Mouse (Mus musculus) liver, adult 2 months (tissue): Measurements from ENCODE around the gene Ttc38. TPM values are rescaled to one million over a fixed set of nuclear protein-coding genes. Genes with fewer than 3 reads are reported as not detected.
A peak's percentile ranks its signal among the peaks of the same experiment; 100 is the strongest.

Experiments
- DNase-seq: peaks from one replicate; pipeline ENCODE4 v3.0.0-alpha.2; 2011; ENCODE audit warnings: low read depth, low spot score; ENCODE audit errors: extremely low read depth
- H3K27ac ChIP-seq: fragments of 200-500 bp; replicated peaks from 2 replicates; pipeline ENCODE4 v1.5.1; 2012; ENCODE audit warnings: low read depth, mild to moderate bottlenecking, control low read depth, inconsistent platforms, low read length; ENCODE audit not compliant: insufficient read depth
- H3K27me3 ChIP-seq: fragments of 200-500 bp; 2 replicates; pipeline ENCODE4 v1.6.1; 2012; ENCODE audit warnings: mild to moderate bottlenecking, moderate library complexity, low read length, inconsistent platforms; ENCODE audit not compliant: control insufficient read depth, insufficient read depth
- H3K36me3 ChIP-seq: fragments of 200-500 bp; 2 replicates; pipeline ENCODE4 v1.6.1; 2012; ENCODE audit warnings: low read length, inconsistent platforms; ENCODE audit not compliant: control insufficient read depth, insufficient read depth
- H3K4me1 ChIP-seq: fragments of 200-500 bp; 2 replicates; pipeline ENCODE4 v1.6.1; 2011; ENCODE audit warnings: low read length; ENCODE audit not compliant: control insufficient read depth, insufficient read depth
- H3K4me3 ChIP-seq: fragments of 200-500 bp; 2 replicates; pipeline ENCODE4 v1.5.1; 2011; ENCODE audit warnings: low read depth, mild to moderate bottlenecking, control low read depth, low read length, moderate library complexity; ENCODE audit not compliant: insufficient read depth
- H3K79me2 ChIP-seq: fragments of 200-500 bp; 2 replicates; pipeline ENCODE4 v1.6.1; 2012; ENCODE audit warnings: inconsistent platforms, mild to moderate bottlenecking, low read length, moderate library complexity; ENCODE audit not compliant: control insufficient read depth, insufficient read depth
- H3K9ac ChIP-seq: fragments of 200-500 bp; 2 replicates; pipeline ENCODE4 v1.6.1; 2012; ENCODE audit warnings: low read depth, mild to moderate bottlenecking, control low read depth, inconsistent platforms, low read length
- CTCF ChIP-seq: fragments of 200-500 bp; IDR thresholded peaks from 2 replicates; pipeline ENCODE4 v1.5.1; 2011; ENCODE audit warnings: low read depth, low read length, control low read depth
- POLR2A ChIP-seq: fragments of 200-500 bp; IDR thresholded peaks from 2 replicates; pipeline ENCODE4 v1.6.1; 2011; ENCODE audit warnings: low read length, control low read depth; ENCODE audit not compliant: insufficient read depth; ENCODE audit errors: extremely low read depth
- WGBS: fragments of 180-500 bp; shearing (Covaris S2); methylation state at CpG from one replicate; pipeline ENCODE4 v1.1.7; 2018; 5-methylcytosine and 5-hydroxymethylcytosine counted together
- polyA plus RNA-seq: library from polyadenylated mRNA; depleted of rRNA; stranded (reverse); fragments of >200 nt; gene quantifications from 2 replicates; pipeline ENCODE4 v1.2.3, GENCODE M21; 2012
- total RNA-seq: library from RNA; depleted of rRNA; stranded (reverse); fragments of >200 nt; gene quantifications from 2 replicates; pipeline ENCODE4 v1.2.3, GENCODE M21; 2014

The Ttc38 gene
- total and polyA plus RNA-seq, 2 experiments, result 19.1 to 52.4 TPM

DNA sequence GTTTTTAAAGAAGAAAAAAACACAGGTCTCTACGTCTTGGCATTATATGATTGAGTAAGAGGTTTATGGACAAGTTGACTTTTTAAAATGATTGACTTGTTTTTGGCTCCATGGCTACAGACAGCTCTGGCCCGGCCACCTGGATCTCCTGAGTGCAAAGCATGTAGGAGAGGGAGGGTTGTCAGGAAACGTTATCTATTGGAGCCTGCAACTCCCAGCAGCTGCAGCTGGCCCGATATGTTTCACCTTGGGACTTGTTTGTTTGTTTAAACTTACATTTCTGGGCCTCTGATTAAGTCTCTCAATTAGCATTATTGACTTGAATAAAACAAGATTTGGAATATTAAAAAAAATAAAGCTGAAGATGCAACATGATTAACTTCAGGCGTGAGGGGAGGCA lies 5.4 kb upstream of the Ttc38 start:
- no peaks in the 10 kb centered on the region for H3K79me2 ChIP-seq
- TF ChIP-seq POLR2A, result no peak
- TF ChIP-seq CTCF, result no peak
- no peak overlapping the region for H3K9ac ChIP-seq
- H3K4me3 ChIP-seq, result no peak overlapping the region
- no peaks in the 10 kb centered on the region for H3K27me3 ChIP-seq
- H3K4me1 ChIP-seq, result peaks cover 16% of the 10 kb centered on the region; the same call in 1 of the 2 replicates
- 43% methylated on average over 5 of the region's 5 CpGs for WGBS
- H3K36me3 ChIP-seq, result no peaks in the 10 kb centered on the region
- no peak for DNase-seq
- no peak overlapping the region for H3K27ac ChIP-seq

DNA sequence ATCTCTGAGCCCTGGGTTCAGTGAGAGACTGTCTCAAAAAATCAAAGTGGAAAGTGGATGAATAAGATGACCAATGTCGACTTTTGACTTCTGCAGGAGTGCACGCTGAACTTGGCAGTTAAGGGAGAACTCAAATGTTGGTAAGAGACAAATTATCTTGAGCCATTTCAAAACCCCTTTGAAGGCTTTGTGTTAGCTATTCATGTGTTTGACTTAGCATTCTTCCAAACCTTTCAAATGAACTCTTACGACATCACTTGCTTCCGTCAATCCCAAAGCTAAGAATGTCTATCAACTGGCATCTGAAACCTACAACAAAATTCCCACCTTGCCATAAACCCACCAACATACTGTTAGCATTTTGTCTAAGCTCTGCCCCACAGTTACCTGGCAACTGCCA lies 4.0 kb upstream of the Ttc38 start:
- DNase-seq, result peak; percentile 87
- H3K36me3 ChIP-seq, result no peaks in the 10 kb centered on the region
- no peak overlapping the region for H3K9ac ChIP-seq
- H3K4me3 ChIP-seq, result no peak overlapping the region
- TF ChIP-seq CTCF (no peak), POLR2A (no peak)
- H3K27me3 ChIP-seq, result no peaks in the 10 kb centered on the region
- no peaks in the 10 kb centered on the region for H3K79me2 ChIP-seq
- peak overlapping the region; percentile 23; the same call in 1 of the 2 replicates for H3K27ac ChIP-seq
- peaks cover 21% of the 10 kb centered on the region; the same call in 1 of the 2 replicates for H3K4me1 ChIP-seq
- 23% methylated on average over 4 of the region's 4 CpGs for WGBS

DNA sequence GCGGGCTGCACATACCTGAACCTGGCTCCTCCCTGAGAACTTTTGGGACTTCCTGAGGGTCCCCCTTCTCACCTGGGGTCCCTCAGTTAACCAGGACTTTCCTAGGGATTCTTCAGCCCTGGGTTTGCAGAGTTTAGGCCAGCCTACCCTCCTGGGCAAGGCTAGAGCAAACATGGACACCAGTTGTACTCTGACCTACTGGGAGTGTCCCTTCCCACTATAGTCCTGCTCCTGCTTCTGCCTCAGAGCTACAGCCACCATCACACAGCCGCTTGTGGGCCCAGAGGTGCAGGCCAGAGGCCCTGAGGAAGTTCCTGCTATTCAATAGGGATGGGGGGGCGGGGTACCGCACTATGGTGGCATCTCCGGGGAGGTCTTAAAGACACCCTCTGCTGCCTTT lies 2.6 kb upstream of the Ttc38 start:
- H3K27me3 ChIP-seq, result no peaks in the 10 kb centered on the region
- no peak overlapping the region for H3K4me3 ChIP-seq
- DNase-seq, result peak; percentile 57
- peaks cover 23% of the 10 kb centered on the region; the same call in 1 of the 2 replicates for H3K4me1 ChIP-seq
- 54% methylated on average over 5 of the region's 5 CpGs for WGBS
- H3K79me2 ChIP-seq, result no peaks in the 10 kb centered on the region
- H3K9ac ChIP-seq, result no peak overlapping the region
- no peaks in the 10 kb centered on the region for H3K36me3 ChIP-seq
- TF ChIP-seq POLR2A, result no peak
- TF ChIP-seq CTCF, result no peak
- H3K27ac ChIP-seq, result peak overlapping the region; percentile 33

DNA sequence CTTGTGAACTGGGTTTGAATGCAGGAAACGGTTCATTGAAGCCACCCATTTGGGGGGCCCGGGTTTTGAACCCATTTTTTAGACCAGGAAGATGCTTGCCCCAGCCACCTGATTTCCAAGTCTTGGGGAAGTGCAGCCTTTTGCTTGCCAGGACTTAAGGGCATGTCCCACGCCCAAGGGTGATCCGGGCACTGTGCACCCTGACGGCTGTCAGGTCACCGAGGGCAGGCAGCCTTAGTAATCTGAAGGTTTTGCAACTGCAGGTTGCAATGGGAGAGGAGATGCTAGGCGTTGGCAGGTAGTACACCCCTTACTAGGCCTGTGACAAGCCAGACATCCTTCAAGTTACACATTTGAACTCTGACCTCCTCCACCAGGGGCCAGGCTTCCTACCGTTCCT lies 493 bp downstream of the Ttc38 start:
- Histone ChIP-seq H3K9ac (peak overlapping the region; percentile 75), H3K36me3 (peaks cover 6% of the 10 kb centered on the region; the same call in 1 of the 2 replicates), H3K27ac (peak overlapping the region; percentile 86), H3K79me2 (0 out of 2 replicates have a peak, but pooled peaks cover 4% of the 10 kb centered on the region), H3K27me3 (no peaks in the 10 kb centered on the region), H3K4me1 (peaks cover 24% of the 10 kb centered on the region; the same call in 1 of the 2 replicates), H3K4me3 (peak overlapping the region; percentile 65)
- peak; percentile 81 for DNase-seq
- 11% methylated on average over 8 of the region's 8 CpGs for WGBS
- TF ChIP-seq CTCF (no peak), POLR2A (no peak)

DNA sequence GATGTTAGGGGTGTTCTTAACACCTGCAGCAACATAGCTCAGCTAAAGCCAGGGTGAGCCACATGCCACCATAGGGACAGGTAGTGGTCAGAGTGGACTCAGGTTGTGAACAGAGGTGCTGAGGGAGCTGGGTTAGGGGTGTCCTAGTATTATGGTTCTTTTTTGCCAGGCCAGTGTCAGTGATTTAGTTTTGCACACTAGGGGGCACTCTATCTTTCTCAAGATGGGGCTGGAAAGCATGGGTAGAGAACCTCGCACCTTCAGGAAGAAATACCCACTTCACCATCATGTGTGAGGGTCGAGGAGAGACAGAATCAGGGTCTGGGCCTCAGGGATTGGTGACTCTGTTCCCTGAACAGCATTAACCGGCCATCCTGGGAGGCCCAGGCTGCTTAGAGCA lies 3.2 kb downstream of the Ttc38 start:
- Histone ChIP-seq H3K27ac (no peak overlapping the region), H3K4me1 (peaks cover 9% of the 10 kb centered on the region; the same call in 1 of the 2 replicates), H3K27me3 (no peaks in the 10 kb centered on the region), H3K9ac (no peak overlapping the region), H3K36me3 (peaks cover 12% of the 10 kb centered on the region), H3K79me2 (0 out of 2 replicates have a peak, but pooled peaks cover 4% of the 10 kb centered on the region), H3K4me3 (no peak overlapping the region)
- TF ChIP-seq POLR2A, result no peak
- no peak; the same call in 1 of the 2 replicates for TF ChIP-seq CTCF
- WGBS, result 72% methylated on average over 3 of the region's 3 CpGs
- no peak for DNase-seq

DNA sequence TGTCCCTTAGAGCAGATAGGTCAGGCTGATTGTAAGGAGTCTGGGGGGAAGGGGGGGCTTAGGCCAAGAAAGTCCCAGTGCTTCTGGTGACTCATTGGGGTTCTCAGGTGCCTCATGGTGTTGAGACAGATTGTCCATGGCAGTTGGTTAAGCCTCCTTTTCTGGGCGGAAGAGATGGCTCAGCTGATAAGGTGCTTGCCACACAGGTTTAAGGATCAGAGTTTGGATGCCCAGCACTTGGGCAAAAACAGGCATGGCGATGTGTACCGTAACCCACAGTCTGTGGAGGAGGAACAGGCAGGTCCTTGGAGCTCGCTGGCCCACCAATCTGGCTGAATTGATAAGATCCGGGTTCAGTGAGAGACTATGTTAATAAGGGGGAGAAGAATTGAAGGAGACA lies 4.8 kb downstream of the Ttc38 start:
- H3K27ac ChIP-seq, result no peak overlapping the region
- peaks cover 17% of the 10 kb centered on the region for H3K36me3 ChIP-seq
- no peaks in the 10 kb centered on the region for H3K27me3 ChIP-seq
- no peak for DNase-seq
- no peak overlapping the region for H3K9ac ChIP-seq
- WGBS, result 92% methylated on average over 5 of the region's 5 CpGs
- peaks cover 11% of the 10 kb centered on the region; the same call in 1 of the 2 replicates for H3K4me1 ChIP-seq
- H3K4me3 ChIP-seq, result no peak overlapping the region
- H3K79me2 ChIP-seq, result 0 out of 2 replicates have a peak, but pooled peaks cover 7% of the 10 kb centered on the region
- TF ChIP-seq POLR2A (no peak), CTCF (no peak)
